ENCODE assay signal across 8 mouse cellular contexts in the genomic region with DNA sequence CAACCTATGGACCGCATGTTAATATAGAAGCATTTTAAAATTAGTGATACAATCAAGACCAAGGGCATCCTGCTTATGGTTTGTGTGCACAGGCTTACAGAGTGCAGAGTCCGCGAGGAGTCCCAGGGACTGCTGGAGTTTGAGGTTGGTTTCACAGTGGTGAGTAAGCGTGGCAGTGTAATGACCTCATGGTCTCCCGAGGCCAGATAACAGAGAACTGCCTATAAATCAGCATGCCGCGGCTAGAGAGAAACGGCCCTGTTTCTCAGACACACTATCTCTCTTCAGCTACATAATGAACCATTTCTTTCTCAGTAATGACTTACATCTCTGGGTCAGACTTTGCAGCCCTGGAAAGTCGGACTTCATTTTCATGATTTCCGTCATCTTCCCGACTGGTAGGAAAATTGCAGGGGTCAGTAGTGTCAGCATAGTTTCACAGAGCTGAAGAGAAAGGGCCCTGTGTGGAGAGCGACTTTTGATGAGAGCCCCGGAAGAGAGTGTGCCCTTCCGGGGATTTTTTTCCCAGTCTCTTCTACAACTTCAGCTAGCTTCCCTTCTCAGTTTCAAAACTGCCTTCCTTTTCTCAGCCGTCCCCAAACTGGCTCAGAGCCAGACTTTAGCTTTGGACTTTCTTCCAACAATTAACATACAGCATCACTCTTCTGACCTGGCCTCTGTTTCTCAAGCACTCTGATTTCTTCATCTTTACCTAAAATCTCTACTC. TPM values are rescaled to one million over a fixed set of nuclear protein-coding genes. Genes with fewer than 3 reads are reported as not detected.
DNase-seq lines count a peak whose midpoint lies in the region; ATAC-seq and TF ChIP-seq lines count a peak whose summit lies in the region.

No protein-coding gene starts in this region.

- no peak overlapping the region for H3K4me3 ChIP-seq in intestine, embryonic 15.5 days (replicated peaks)
- H3K4me3 ChIP-seq in thymus, adult 2 months (ENCODE audit: control insufficient read depth, insufficient read depth, low read length): no peak overlapping the region
- no peak overlapping the region for H3K4me3 ChIP-seq in forebrain, embryonic 16.5 days (replicated peaks; ENCODE audit: low read length)

- H3K9ac ChIP-seq in intestine, embryonic 15.5 days: peak overlapping the region; percentile 26; the same call in 1 of the 2 replicates
- H3K9ac ChIP-seq in forebrain, embryonic 16.5 days (replicated peaks; ENCODE audit: low read depth, low read length): no peak overlapping the region

- peak; percentile 11 to 25 for DNase-seq in urinary bladder, adult 18-20 months (ENCODE audit: low spot score in 2 of 2)
- DNase-seq in urinary bladder, postnatal 10 days (ENCODE audit: low spot score): no peak
- peak; percentile 21 to 36 for DNase-seq in gastrocnemius, postnatal 36 days
- peak; percentile 27 for DNase-seq in lung, postnatal 10 days
- peak; percentile 54 for DNase-seq in yolk sac, embryonic 10.5 days (ENCODE audit: low spot score)
- DNase-seq in thymus, adult 2 months: no peak

- intact Hi-C loops in gastrocnemius, postnatal 36 days (cut with DNase I): no loop called here

- H3K4me2 ChIP-seq in intestine, embryonic 15.5 days (replicated peaks): peak overlapping the region; percentile 51
- no peak overlapping the region for H3K4me2 ChIP-seq in forebrain, embryonic 16.5 days (ENCODE audit: low read length)

- H3K27ac ChIP-seq in intestine, embryonic 15.5 days: peak overlapping the region; percentile 62
- no peak overlapping the region for H3K27ac ChIP-seq in thymus, adult 2 months (ENCODE audit: control insufficient read depth, insufficient read depth, low read length)
- no peak overlapping the region for H3K27ac ChIP-seq in forebrain, embryonic 16.5 days (ENCODE audit: low read length)

- no peaks in the 10 kb centered on the region for H3K36me3 ChIP-seq in intestine, embryonic 15.5 days
- no peaks in the 10 kb centered on the region for H3K36me3 ChIP-seq in thymus, adult 2 months (ENCODE audit: control insufficient read depth, insufficient read depth, low read length)
- no peaks in the 10 kb centered on the region for H3K36me3 ChIP-seq in forebrain, embryonic 16.5 days (ENCODE audit: control insufficient read depth, insufficient read depth)

- 0 out of 2 replicates have a peak, but pooled peaks cover 11% of the 10 kb centered on the region for H3K4me1 ChIP-seq in intestine, embryonic 15.5 days (replicated peaks)
- H3K4me1 ChIP-seq in thymus, adult 2 months (replicated peaks; ENCODE audit: control insufficient read depth, insufficient read depth, low read length): no peaks in the 10 kb centered on the region
- no peaks in the 10 kb centered on the region for H3K4me1 ChIP-seq in forebrain, embryonic 16.5 days (replicated peaks; ENCODE audit: control insufficient read depth, insufficient read depth, low read length)

- no peak for TF ChIP-seq POLR2A in thymus, adult 2 months (IDR thresholded peaks at IDR 0.05; ENCODE audit: control insufficient read depth, extremely low read depth, insufficient read depth, low read length, poor library complexity)

- TF ChIP-seq CTCF in thymus, adult 2 months (IDR thresholded peaks at IDR 0.05; ENCODE audit: borderline replicate concordance, control insufficient read depth, extremely low read depth, insufficient read depth, low read length, poor library complexity): no peak

- WGBS in intestine, embryonic 15.5 days: 10% methylated on average over 15 of the region's 15 CpGs
- WGBS in thymus, adult 2 months: 51% methylated on average over 15 of the region's 15 CpGs
- 69% methylated on average over 15 of the region's 15 CpGs for WGBS in forebrain, embryonic 16.5 days

- H3K9me3 ChIP-seq in intestine, embryonic 15.5 days: no peaks in the 10 kb centered on the region
- H3K9me3 ChIP-seq in forebrain, embryonic 16.5 days (ENCODE audit: control insufficient read depth, low read length): no peaks in the 10 kb centered on the region

- H3K27me3 ChIP-seq in intestine, embryonic 15.5 days (replicated peaks): no peaks in the 10 kb centered on the region
- H3K27me3 ChIP-seq in thymus, adult 2 months (ENCODE audit: control insufficient read depth, insufficient read depth, low read length): no peaks in the 10 kb centered on the region
- H3K27me3 ChIP-seq in forebrain, embryonic 16.5 days (replicated peaks; ENCODE audit: control insufficient read depth, insufficient read depth, low read length): no peaks in the 10 kb centered on the region

- peak; percentile 96 for ATAC-seq in intestine, embryonic 15.5 days
- no peak for ATAC-seq in forebrain, embryonic 16.5 days

RNA-seq across cellular contexts. Expression of a gene that starts 2.3 kb away (rescaled TPM):
- total RNA-seq in gastrocnemius, postnatal 36 days (2021): 10 to 100 TPM; 23.3 to 25.3 TPM
- 115 and 141 TPM in 2 replicates for polyA plus RNA-seq in intestine, embryonic 15.5 days (2015; fragmentation: Nextera tagmentation; extraction: Ambion mirVana)
- 9.8 and 13.1 TPM in 2 replicates for polyA plus RNA-seq in thymus, adult 2 months (2012; rRNA removed)
- polyA plus RNA-seq in forebrain, embryonic 16.5 days (2015; fragmentation: Nextera tagmentation; extraction: Ambion mirVana): 13.2 and 26.8 TPM in 2 replicates

Comparison
In these comparisons a context has a peak if more than half of its experiments do, and no peak if none do; other contexts are left out.
1. DNase-seq: peak in urinary bladder, adult 18-20 months (2 of 2), gastrocnemius, postnatal 36 days (2 of 2), lung, postnatal 10 days (single experiment) and yolk sac, embryonic 10.5 days (single experiment); none in urinary bladder, postnatal 10 days (single experiment) and thymus, adult 2 months (single experiment).